In the genomic region with DNA sequence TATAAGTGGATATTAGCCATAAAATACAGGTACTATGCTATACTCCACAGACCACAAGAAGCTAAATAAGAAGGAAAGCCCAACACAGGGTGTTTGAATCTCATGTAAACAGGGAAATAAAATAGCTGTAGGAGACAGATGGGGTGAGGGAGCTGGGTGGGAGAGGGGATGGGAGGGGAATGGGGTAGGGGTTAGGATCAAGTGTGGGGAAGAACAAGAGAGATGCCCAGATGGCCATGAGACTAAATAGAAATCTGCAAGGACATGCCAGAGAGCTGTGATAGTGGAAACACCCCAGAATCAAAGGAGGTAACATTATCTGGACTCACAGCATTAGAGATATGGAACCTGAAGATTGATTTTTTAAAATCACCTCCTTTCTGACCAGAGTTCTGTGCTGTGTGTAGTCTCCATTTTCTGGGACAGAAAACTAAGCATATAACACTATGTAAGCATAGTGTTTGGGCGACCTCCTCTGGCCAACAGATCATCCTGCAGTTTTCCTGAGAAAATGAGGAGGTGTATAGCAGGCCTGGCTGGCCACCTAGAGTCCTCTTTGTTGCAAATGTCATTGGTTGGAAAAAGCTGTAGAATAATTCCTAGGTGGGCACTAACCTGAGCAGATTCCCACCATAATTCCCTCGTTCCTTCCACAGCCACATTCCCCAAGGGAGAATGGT, we compare ENCODE assay signal across 9 mouse cellular contexts. TPM values are rescaled to one million over a fixed set of nuclear protein-coding genes. Genes with fewer than 3 reads are reported as not detected.
A peak's percentile ranks its signal among the peaks of the same experiment; 100 is the strongest.
DNase-seq lines count a peak whose midpoint lies in the region; ATAC-seq lines count a peak whose summit lies in the region.
"Had no signal": no experiment of that assay in that cellular context is flagged by ENCODE, and none has a peak within 500 bp of the region (broad histone marks: within the 10 kb centered on the region; RNA-seq: fewer than 3 reads in every experiment).

No protein-coding gene starts in this region.

- H3K4me2 ChIP-seq in forebrain, embryonic 13.5 days, result no peak overlapping the region
- no peak overlapping the region for H3K4me2 ChIP-seq in hindbrain, embryonic 16.5 days (ENCODE audit: low read length)

- H3K4me3 ChIP-seq in forebrain, embryonic 13.5 days, result no peak overlapping the region
- H3K4me3 ChIP-seq in hindbrain, embryonic 16.5 days (ENCODE audit: low read length), result no peak overlapping the region
- H3K4me3 ChIP-seq: megakaryocyte, embryonic 14.5 days had no signal

- WGBS in forebrain, embryonic 13.5 days, result 21% methylated on average over 2 of the region's 2 CpGs
- WGBS in hindbrain, embryonic 16.5 days, result 26% methylated on average over 2 of the region's 2 CpGs

- peak; percentile 77; the same call in 1 of the 2 replicates for ATAC-seq in forebrain, embryonic 13.5 days
- peak; percentile 94 for ATAC-seq in hindbrain, embryonic 16.5 days

- peaks cover 5% of the 10 kb centered on the region for H3K36me3 ChIP-seq in forebrain, embryonic 13.5 days (ENCODE audit: poor library complexity, severe bottlenecking)
- H3K36me3 ChIP-seq in hindbrain, embryonic 16.5 days (ENCODE audit: control insufficient read depth, insufficient read depth, low read length), result no peaks in the 10 kb centered on the region; the same call in 1 of the 2 replicates

- H3K4me1 ChIP-seq in forebrain, embryonic 13.5 days, result no peaks in the 10 kb centered on the region
- H3K4me1 ChIP-seq in hindbrain, embryonic 16.5 days (ENCODE audit: control insufficient read depth, insufficient read depth, low read depth, low read length), result no peaks in the 10 kb centered on the region

- H3K9me3 ChIP-seq in forebrain, embryonic 13.5 days (replicated peaks), result no peaks in the 10 kb centered on the region
- H3K9me3 ChIP-seq in hindbrain, embryonic 16.5 days (ENCODE audit: control insufficient read depth, low read length), result no peaks in the 10 kb centered on the region
- H3K9me3 ChIP-seq: megakaryocyte, embryonic 14.5 days had no signal

- no peak overlapping the region for H3K27ac ChIP-seq in forebrain, embryonic 13.5 days
- no peak overlapping the region for H3K27ac ChIP-seq in hindbrain, embryonic 16.5 days (ENCODE audit: low read depth, low read length)

- no peak overlapping the region for H3K9ac ChIP-seq in forebrain, embryonic 13.5 days
- no peak overlapping the region for H3K9ac ChIP-seq in hindbrain, embryonic 16.5 days (ENCODE audit: low read depth, low read length)

- DNase-seq in ovary, postnatal 36 days (ENCODE audit: low spot score), result peak; percentile 26
- no peak for DNase-seq in ovary, postnatal 10 days (ENCODE audit: low spot score)
- DNase-seq in c-Kit-positive CD71-negative TER-119-negative erythroid progenitor cells, embryonic 14.5 days (ENCODE audit: low read depth), result peak; percentile 38
- peak; percentile 61 to 62 for DNase-seq in left cerebral cortex, postnatal 25 days (ENCODE audit: low spot score in 2 of 2)
- DNase-seq in mesoderm, embryonic 11.5 days (ENCODE audit: low read depth, low spot score), result peak; percentile 61
- peak; percentile 8 to 59 for DNase-seq in spleen, postnatal 10 days (ENCODE audit: low spot score in 2 of 2)

- intact Hi-C loops in left cerebral cortex, postnatal 25 days (cut with DNase I), result no loop called here

- H3K27me3 ChIP-seq in forebrain, embryonic 13.5 days, result no peaks in the 10 kb centered on the region
- H3K27me3 ChIP-seq in hindbrain, embryonic 16.5 days (replicated peaks; ENCODE audit: control insufficient read depth, insufficient read depth, low read length), result no peaks in the 10 kb centered on the region
- H3K27me3 ChIP-seq: megakaryocyte, embryonic 14.5 days had no signal

RNA-seq across cellular contexts. Expression of a gene that starts 34.0 kb away (rescaled TPM):
- polyA plus RNA-seq in forebrain, embryonic 13.5 days (2015; fragmentation: Nextera tagmentation; extraction: Ambion mirVana), result 19.5 and 21.9 TPM in 2 replicates
- 19.2 and 20.6 TPM in 2 replicates for polyA plus RNA-seq in hindbrain, embryonic 16.5 days (2015; fragmentation: Nextera tagmentation; extraction: Ambion mirVana)
- 10 to 100 TPM; 15.5 to 15.9 TPM for total RNA-seq in left cerebral cortex, postnatal 25 days (2021)

RNA-seq across cellular contexts. Expression of a gene that starts 37.1 kb away (rescaled TPM):
- 93.5 and 96.6 TPM in 2 replicates for polyA plus RNA-seq in forebrain, embryonic 13.5 days (2015; fragmentation: Nextera tagmentation; extraction: Ambion mirVana)
- polyA plus RNA-seq in hindbrain, embryonic 16.5 days (2015; fragmentation: Nextera tagmentation; extraction: Ambion mirVana), result 65.2 and 69.4 TPM in 2 replicates
- 10 to 100 TPM; 26.2 to 29.1 TPM for total RNA-seq in left cerebral cortex, postnatal 25 days (2021)
